8 mouse cellular contexts compared by ENCODE assay signal in the genomic region with DNA sequence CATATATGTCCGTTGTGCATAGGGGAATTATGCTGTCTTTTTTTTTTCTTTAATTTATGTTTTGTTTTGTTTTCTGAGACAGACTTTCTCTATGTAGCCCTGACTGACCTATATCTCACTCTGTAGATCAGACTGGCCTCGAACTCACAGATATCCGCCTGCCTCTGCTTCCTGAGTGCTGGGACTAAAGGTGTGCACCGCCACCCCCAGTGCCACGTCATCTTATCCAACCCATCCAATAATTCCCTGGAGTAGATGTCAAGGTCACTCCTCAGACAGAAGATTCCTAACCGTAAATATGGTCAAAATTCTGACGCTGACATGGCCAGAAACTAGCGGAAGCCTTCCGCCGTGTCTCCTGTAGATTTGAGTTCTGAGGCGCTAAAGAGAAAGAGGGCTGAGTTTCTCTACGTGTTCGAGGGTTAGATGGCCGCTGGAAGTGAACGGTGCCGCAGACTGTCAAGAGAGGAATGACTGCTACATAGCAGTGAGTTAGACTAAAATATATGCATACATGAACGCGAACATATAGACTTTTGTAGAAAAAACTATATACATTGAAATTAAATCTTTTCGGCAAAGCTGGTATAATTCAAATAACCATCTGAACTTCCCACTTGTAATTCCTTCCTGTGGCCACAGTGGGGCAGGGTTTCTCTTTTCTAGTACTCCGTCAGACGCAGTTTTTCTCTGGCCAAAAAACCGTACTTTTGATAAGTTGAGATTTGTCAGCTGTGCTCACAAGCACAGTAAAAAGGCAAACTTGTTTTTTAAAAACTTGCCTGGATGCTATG. TPM values are rescaled to one million over a fixed set of nuclear protein-coding genes. Genes with fewer than 3 reads are reported as not detected.
DNase-seq lines count a peak whose midpoint lies in the region; ATAC-seq and TF ChIP-seq lines count a peak whose summit lies in the region.

No protein-coding gene starts in this region.

- H3K4me2 ChIP-seq in intestine, embryonic 15.5 days (replicated peaks) = peak overlapping the region; percentile 56

- TF ChIP-seq CTCF in gastrocnemius, adult 2 months (IDR thresholded peaks at IDR 0.05) = peak; percentile 90

- peak; percentile 62 for ATAC-seq in intestine, embryonic 15.5 days

- peak overlapping the region; percentile 73 for H3K4me3 ChIP-seq in gastrocnemius, adult 2 months
- peak overlapping the region; percentile 30 for H3K4me3 ChIP-seq in intestine, embryonic 15.5 days (replicated peaks)

- H3K36me3 ChIP-seq in intestine, embryonic 15.5 days = no peaks in the 10 kb centered on the region

- peak; percentile 82 to 91 for DNase-seq in heart, adult 18-20 months
- DNase-seq in heart, adult 11 months = no peak
- DNase-seq in cerebellum, postnatal 25 days = peak; percentile 56 to 80
- DNase-seq in gastrocnemius, adult 2 months = peak; percentile 63
- DNase-seq in left cerebral cortex, postnatal 36 days (ENCODE audit: low spot score in 2 of 2) = peak; percentile 46 to 58
- peak; percentile 71 for DNase-seq in mesoderm, embryonic 11.5 days (ENCODE audit: low read depth, low spot score)
- peak; percentile 80 for DNase-seq in right cerebral cortex, postnatal 4 days

- intact Hi-C loops in gastrocnemius, adult 2 months (cut with DNase I) = loop anchor here (2.0 kb wide), 1 partner anchor 522 kb away; no protein-coding TSS in a partner anchor
- intact Hi-C loops in left cerebral cortex, postnatal 36 days (cut with DNase I) = loop anchor here (1.0 kb wide), 1 partner anchor 530 kb away; no protein-coding TSS in a partner anchor

- H3K4me1 ChIP-seq in intestine, embryonic 15.5 days (replicated peaks) = no peaks in the 10 kb centered on the region

- H3K9me3 ChIP-seq in intestine, embryonic 15.5 days = no peaks in the 10 kb centered on the region

- peak overlapping the region; percentile 18; the same call in 1 of the 2 replicates for H3K9ac ChIP-seq in intestine, embryonic 15.5 days

- H3K27me3 ChIP-seq in intestine, embryonic 15.5 days (replicated peaks) = no peaks in the 10 kb centered on the region

- peak overlapping the region; percentile 74 for H3K27ac ChIP-seq in gastrocnemius, adult 2 months
- H3K27ac ChIP-seq in intestine, embryonic 15.5 days = no peak overlapping the region

- 14% methylated on average over 22 of the region's 22 CpGs for WGBS in intestine, embryonic 15.5 days

RNA-seq across cellular contexts. Expression of a gene that starts 5.7 kb away (rescaled TPM):
- total RNA-seq in heart, adult 18-20 months (2021) = 10 to 100 TPM; 46.2 to 50.8 TPM
- 10 to 100 TPM; 27.9 to 37.7 TPM for total RNA-seq in gastrocnemius, adult 2 months (2021)
- polyA plus RNA-seq in intestine, embryonic 15.5 days (2015; fragmentation: Nextera tagmentation; extraction: Ambion mirVana) = 398 and 412 TPM in 2 replicates
- total RNA-seq in left cerebral cortex, postnatal 36 days (2021) = 10 to 100 TPM; 56.0 to 59.1 TPM

RNA-seq across cellular contexts. Expression of a gene that starts 15.2 kb away (rescaled TPM):
- 100 to 1,000 TPM; 324 to 396 TPM for total RNA-seq in heart, adult 18-20 months (2021)
- total RNA-seq in gastrocnemius, adult 2 months (2021) = 100 to 1,000 TPM; 312 to 382 TPM
- polyA plus RNA-seq in intestine, embryonic 15.5 days (2015; fragmentation: Nextera tagmentation; extraction: Ambion mirVana) = 893 and 966 TPM in 2 replicates
- 100 to 1,000 TPM; 305 to 329 TPM for total RNA-seq in left cerebral cortex, postnatal 36 days (2021)
